Mouse (Mus musculus) lung, embryonic 14.5 days (tissue): ENCODE measurements around the gene Epha4. TPM values are rescaled to one million over a fixed set of nuclear protein-coding genes. Genes with fewer than 3 reads are reported as not detected.

ENCODE experiments used
- ATAC-seq: fragments of 200-750 bp; cut with Nextera tagmentation; 2 replicates; pipeline ENCODE4 v1.8.0; 2017; ENCODE audit warnings: mild to moderate bottlenecking, moderate TSS enrichment, moderate library complexity; ENCODE audit not compliant: insufficient read depth
- DNase-seq: peaks from one replicate; pipeline ENCODE4 v3.0.0-alpha.2; 2015
- H3K27ac ChIP-seq: fragments of 300-500 bp; sonication (generic); 2 replicates; pipeline ENCODE4 v1.5.1; 2014; ENCODE audit warnings: low read depth, mild to moderate bottlenecking, moderate library complexity
- H3K27me3 ChIP-seq: fragments of 300-500 bp; sonication (generic); 2 replicates; pipeline ENCODE4 v1.6.1; 2014; ENCODE audit warnings: low read length, control low read depth; ENCODE audit not compliant: insufficient read depth
- H3K36me3 ChIP-seq: fragments of 300-500 bp; sonication (generic); 2 replicates; pipeline ENCODE4 v1.6.1; 2014; ENCODE audit warnings: control low read depth; ENCODE audit not compliant: insufficient read depth
- H3K4me1 ChIP-seq: fragments of 300-500 bp; sonication (generic); 2 replicates; pipeline ENCODE4 v1.6.1; 2014; ENCODE audit warnings: antibody characterized with exemption, control low read depth; ENCODE audit not compliant: insufficient read depth
- H3K4me2 ChIP-seq: fragments of 300-500 bp; sonication (generic); 2 replicates; pipeline ENCODE4 v1.6.1; 2014; ENCODE audit warnings: mild to moderate bottlenecking
- H3K4me3 ChIP-seq: fragments of 300-500 bp; sonication (generic); 2 replicates; pipeline ENCODE4 v1.5.1; 2014; ENCODE audit warnings: low read depth, low read length
- H3K9ac ChIP-seq: fragments of 300-500 bp; sonication (generic); 2 replicates; pipeline ENCODE4 v1.6.1; 2014
- H3K9me3 ChIP-seq: fragments of 300-500 bp; sonication (generic); 2 replicates; pipeline ENCODE4 v1.6.1; 2016; ENCODE audit warnings: low read depth, low read length, control low read depth
- CTCF ChIP-seq: IDR thresholded peaks from 2 replicates; pipeline ENCODE4 v1.5.1; 2016; ENCODE audit warnings: antibody characterized with exemption, low read depth
- WGBS: fragments of 180-500 bp; shearing (Covaris S2); extraction: QIAGEN DNeasy Blood & Tissue Kit; methylation state at CpG from one replicate; pipeline ENCODE4 v1.1.7; 2014; 5-methylcytosine and 5-hydroxymethylcytosine counted together
- polyA plus RNA-seq: library from polyadenylated mRNA; unstranded; fragments of >200 nt; fragmentation: Nextera tagmentation; extraction: Ambion mirVana; gene quantifications from 2 replicates; pipeline ENCODE4 v1.2.1, GENCODE M21; 2014

Gene Epha4
- polyA plus RNA-seq, 1 experiment from 2014 or later = 18.0 TPM

- no peak overlapping the region for H3K9ac ChIP-seq
- peaks cover 15% of the 10 kb centered on the region; the same call in 1 of the 2 replicates for H3K36me3 ChIP-seq
- DNase-seq (no peak), ATAC-seq (no peak)
- H3K4me2 ChIP-seq = peak overlapping the region; percentile 15; the same call in 1 of the 2 replicates
- no peak overlapping the region for H3K4me3 ChIP-seq
- no peak overlapping the region for H3K27ac ChIP-seq
- H3K9me3 ChIP-seq = no peaks in the 10 kb centered on the region
- no peak for TF ChIP-seq CTCF
- H3K4me1 ChIP-seq = no peaks in the 10 kb centered on the region
- 74% methylated on average over 8 of the region's 8 CpGs for WGBS
- no peaks in the 10 kb centered on the region for H3K27me3 ChIP-seq
Observed at GRCm38 (mm10) chr1:77505263-77505662, 9.6 kb downstream of the Epha4 start.

GRCm38 (mm10) chr1:77504813-77505212 lies 10.1 kb downstream of the Epha4 start:
- Histone ChIP-seq H3K36me3 (peaks cover 15% of the 10 kb centered on the region; the same call in 1 of the 2 replicates), H3K27me3 (no peaks in the 10 kb centered on the region), H3K4me2 (0 out of 2 replicates have a peak overlapping the region, but pooled peaks have one; percentile 3), H3K4me3 (no peak overlapping the region), H3K27ac (no peak overlapping the region), H3K9ac (no peak overlapping the region), H3K4me1 (no peaks in the 10 kb centered on the region), H3K9me3 (no peaks in the 10 kb centered on the region)
- DNase-seq (no peak), ATAC-seq (no peak)
- no peak for TF ChIP-seq CTCF
- WGBS = 48% methylated on average over 2 of the region's 2 CpGs

GRCm38 (mm10) chr1:77503711-77504181 lies 11.1 kb downstream of the Epha4 start:
- H3K4me2 ChIP-seq = no peak overlapping the region

GRCm38 (mm10) chr1:77502554-77503119 lies 12.3 kb downstream of the Epha4 start:
- no peak overlapping the region for H3K27ac ChIP-seq
- no peak overlapping the region for H3K4me2 ChIP-seq
- H3K9me3 ChIP-seq = no peaks in the 10 kb centered on the region
- H3K4me3 ChIP-seq = no peak overlapping the region
- ATAC-seq (no peak), DNase-seq (no peak)
- H3K36me3 ChIP-seq = peaks cover 15% of the 10 kb centered on the region; the same call in 1 of the 2 replicates
- H3K27me3 ChIP-seq = no peaks in the 10 kb centered on the region
- TF ChIP-seq CTCF = no peak
- no peak overlapping the region for H3K9ac ChIP-seq
- H3K4me1 ChIP-seq = no peaks in the 10 kb centered on the region
- 34% methylated on average over 11 of the region's 11 CpGs for WGBS

More at GRCm38 (mm10) chr1:77503711-77504181, 11.1 kb downstream of the Epha4 start:
- Histone ChIP-seq H3K9ac (no peak overlapping the region), H3K27ac (no peak overlapping the region), H3K9me3 (no peaks in the 10 kb centered on the region), H3K36me3 (peaks cover 15% of the 10 kb centered on the region; the same call in 1 of the 2 replicates), H3K4me3 (no peak overlapping the region), H3K27me3 (no peaks in the 10 kb centered on the region), H3K4me1 (no peaks in the 10 kb centered on the region)
- no peak for TF ChIP-seq CTCF
- WGBS = 66% methylated on average over 8 of the region's 8 CpGs
- DNase-seq (no peak), ATAC-seq (no peak)

- Histone ChIP-seq H3K4me1 (0 out of 2 replicates have a peak, but pooled peaks cover 6% of the 10 kb centered on the region), H3K27ac (no peak overlapping the region), H3K36me3 (peaks cover 11% of the 10 kb centered on the region; the same call in 1 of the 2 replicates), H3K9ac (no peak overlapping the region), H3K27me3 (no peaks in the 10 kb centered on the region), H3K9me3 (no peaks in the 10 kb centered on the region), H3K4me2 (no peak overlapping the region), H3K4me3 (no peak overlapping the region)
- no peak for ATAC-seq
- DNase-seq = no peak
- 74% methylated on average over 13 of the region's 13 CpGs for WGBS
- TF ChIP-seq CTCF = no peak
Observed at GRCm38 (mm10) chr1:77501363-77501933, 13.4 kb downstream of the Epha4 start.

- ATAC-seq (no peak), DNase-seq (no peak)
- 52% methylated on average over 4 of the region's 4 CpGs for WGBS
- Histone ChIP-seq H3K27me3 (no peaks in the 10 kb centered on the region), H3K4me2 (no peak overlapping the region), H3K36me3 (peaks cover 4% of the 10 kb centered on the region; the same call in 1 of the 2 replicates), H3K4me1 (peaks cover 12% of the 10 kb centered on the region; the same call in 1 of the 2 replicates), H3K4me3 (no peak overlapping the region), H3K27ac (no peak overlapping the region), H3K9ac (no peak overlapping the region), H3K9me3 (no peaks in the 10 kb centered on the region)
- no peak for TF ChIP-seq CTCF
Observed at GRCm38 (mm10) chr1:77497506-77497905, 17.4 kb downstream of the Epha4 start.

- H3K27me3 ChIP-seq = no peaks in the 10 kb centered on the region
- no peak overlapping the region for H3K27ac ChIP-seq
- H3K4me1 ChIP-seq = peaks cover 12% of the 10 kb centered on the region; the same call in 1 of the 2 replicates
- no peak overlapping the region for H3K4me3 ChIP-seq
- DNase-seq = peak; percentile 32
- WGBS = 35% methylated on average over 11 of the region's 11 CpGs
- no peak overlapping the region for H3K4me2 ChIP-seq
- H3K36me3 ChIP-seq = peaks cover 4% of the 10 kb centered on the region; the same call in 1 of the 2 replicates
- no peak; the same call in 1 of the 2 replicates for ATAC-seq
- H3K9me3 ChIP-seq = no peaks in the 10 kb centered on the region
- H3K9ac ChIP-seq = no peak overlapping the region
- TF ChIP-seq CTCF = no peak
Observed at GRCm38 (mm10) chr1:77496468-77497181, 18.3 kb downstream of the Epha4 start.
